Mouse (Mus musculus) embryonic facial prominence, embryonic 13.5 days (tissue): ENCODE measurements around the gene Izumo4. TPM values are rescaled to one million over a fixed set of nuclear protein-coding genes. Genes with fewer than 3 reads are reported as not detected.
A peak's percentile ranks its signal among the peaks of the same experiment; 100 is the strongest.

Source experiments
- ATAC-seq: fragments of 200-750 bp; cut with Nextera tagmentation; 2 replicates; pipeline ENCODE4 v1.8.0; 2017; ENCODE audit warnings: low read depth; ENCODE audit not compliant: insufficient number of reproducible peaks, insufficient read depth, low FRiP score, low TSS enrichment
- H3K27ac ChIP-seq: fragments of 300-500 bp; sonication (generic); 2 replicates; pipeline ENCODE4 v1.5.1; 2015; ENCODE audit warnings: moderate library complexity, mild to moderate bottlenecking, inconsistent platforms
- H3K27me3 ChIP-seq: fragments of 300-500 bp; sonication (generic); 2 replicates; pipeline ENCODE4 v1.6.1; 2015; ENCODE audit warnings: mild to moderate bottlenecking, inconsistent platforms
- H3K36me3 ChIP-seq: fragments of 300-500 bp; sonication (generic); 2 replicates; pipeline ENCODE4 v1.6.1; 2015; ENCODE audit warnings: mild to moderate bottlenecking, inconsistent platforms
- H3K4me1 ChIP-seq: fragments of 300-500 bp; sonication (generic); 2 replicates; pipeline ENCODE4 v1.6.1; 2015; ENCODE audit warnings: inconsistent platforms
- H3K4me2 ChIP-seq: fragments of 300-500 bp; sonication (generic); 2 replicates; pipeline ENCODE4 v1.6.1; 2015; ENCODE audit warnings: moderate library complexity, mild to moderate bottlenecking, inconsistent platforms
- H3K4me3 ChIP-seq: fragments of 300-500 bp; sonication (generic); 2 replicates; pipeline ENCODE4 v1.5.1; 2015; ENCODE audit warnings: mild to moderate bottlenecking, inconsistent platforms
- H3K9ac ChIP-seq: fragments of 300-500 bp; sonication (generic); 2 replicates; pipeline ENCODE4 v1.6.1; 2015; ENCODE audit warnings: mild to moderate bottlenecking, inconsistent platforms
- H3K9me3 ChIP-seq: fragments of 300-500 bp; sonication (generic); 2 replicates; pipeline ENCODE4 v1.6.1; 2016; ENCODE audit warnings: inconsistent platforms
- WGBS: fragments of 180-500 bp; shearing (Covaris S2); methylation state at CpG from one replicate; pipeline ENCODE4 v1.1.7; 2015; ENCODE audit warnings: mixed read lengths; 5-methylcytosine and 5-hydroxymethylcytosine counted together
- polyA plus RNA-seq: library from polyadenylated mRNA; unstranded; fragments of >200 nt; fragmentation: Nextera tagmentation; extraction: Ambion mirVana; gene quantifications from 2 replicates; pipeline ENCODE4 v1.2.1, GENCODE M21; 2015

Gene Izumo4
- polyA plus RNA-seq, 1 experiment from 2014 or later, result 29.2 TPM

DNA sequence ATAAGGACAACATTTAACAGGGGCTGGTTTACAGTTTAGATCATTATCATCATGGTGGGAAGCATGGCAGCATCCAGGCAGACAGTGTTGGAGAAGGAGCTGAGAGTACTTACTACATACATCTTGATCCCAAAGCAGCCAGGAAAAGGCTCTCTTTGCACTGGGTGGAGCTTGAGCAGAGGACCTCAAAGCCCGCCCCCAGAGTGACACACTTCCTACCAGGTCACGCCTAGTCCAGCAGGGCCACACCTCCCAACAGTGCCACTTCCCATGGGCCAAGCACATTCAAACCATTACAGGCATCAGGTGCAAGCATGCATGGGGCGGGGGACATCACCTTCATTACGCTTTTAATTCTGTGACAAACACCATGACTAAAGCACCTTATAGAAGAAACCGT lies 42.3 kb downstream of the Izumo4 start:
- H3K27ac ChIP-seq, result no peak overlapping the region
- H3K4me2 ChIP-seq, result no peak overlapping the region
- 43% methylated on average over 5 of the region's 5 CpGs for WGBS
- H3K4me3 ChIP-seq, result no peak overlapping the region
- H3K36me3 ChIP-seq, result no peaks in the 10 kb centered on the region; the same call in 1 of the 2 replicates
- H3K27me3 ChIP-seq, result no peaks in the 10 kb centered on the region
- H3K4me1 ChIP-seq, result peaks cover 23% of the 10 kb centered on the region
- ATAC-seq, result no peak
- no peak overlapping the region for H3K9ac ChIP-seq
- H3K9me3 ChIP-seq, result no peaks in the 10 kb centered on the region

DNA sequence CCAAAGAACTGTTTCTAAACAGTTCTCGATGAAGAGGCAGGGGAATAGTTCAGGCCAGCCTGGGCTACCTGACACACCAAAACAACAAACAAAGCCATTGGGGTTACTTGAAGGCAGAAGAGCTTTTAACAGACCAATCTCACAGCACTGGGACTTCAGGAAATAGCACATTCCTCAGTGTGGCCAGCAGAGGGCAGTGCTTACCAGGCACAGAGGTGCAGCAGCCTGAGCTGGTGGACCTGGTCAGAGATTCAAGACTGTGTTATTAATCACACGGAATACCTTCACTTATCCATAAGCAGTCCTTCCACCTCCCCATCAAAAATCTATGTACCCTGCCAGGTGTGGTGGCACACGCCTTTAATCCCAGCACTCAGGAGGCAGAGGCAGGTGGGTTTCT lies 45.4 kb downstream of the Izumo4 start:
- H3K4me1 ChIP-seq, result peaks cover 16% of the 10 kb centered on the region
- H3K9ac ChIP-seq, result no peak overlapping the region
- ATAC-seq, result no peak
- H3K27ac ChIP-seq, result no peak overlapping the region
- 18% methylated on average over 3 of the region's 3 CpGs for WGBS
- H3K27me3 ChIP-seq, result no peaks in the 10 kb centered on the region
- no peaks in the 10 kb centered on the region for H3K36me3 ChIP-seq
- no peak overlapping the region for H3K4me2 ChIP-seq
- H3K9me3 ChIP-seq, result no peaks in the 10 kb centered on the region
- H3K4me3 ChIP-seq, result no peak overlapping the region

DNA sequence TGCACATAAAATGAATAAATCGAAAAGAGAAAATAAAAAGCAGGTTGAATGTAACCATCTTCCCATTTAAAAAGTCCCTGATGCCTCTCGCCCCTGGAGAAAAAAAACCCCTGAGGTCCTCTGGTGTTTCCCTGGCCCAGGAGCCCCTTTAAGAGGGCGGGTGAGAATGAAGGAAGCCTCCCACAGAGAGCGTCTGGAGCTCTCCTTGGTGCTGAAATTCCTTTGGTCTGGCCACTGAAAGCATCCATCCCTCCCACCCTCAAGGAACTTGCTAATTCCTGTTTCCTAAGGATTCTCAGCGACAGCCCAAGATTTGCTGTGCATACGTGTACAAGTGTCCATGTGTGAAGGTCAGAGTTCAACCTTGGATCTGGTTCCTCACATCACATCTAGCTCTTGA lies 46.6 kb downstream of the Izumo4 start:
- Histone ChIP-seq H3K4me3 (no peak overlapping the region), H3K4me1 (peaks cover 15% of the 10 kb centered on the region), H3K9ac (no peak overlapping the region), H3K27ac (no peak overlapping the region), H3K4me2 (no peak overlapping the region), H3K27me3 (no peaks in the 10 kb centered on the region), H3K36me3 (no peaks in the 10 kb centered on the region), H3K9me3 (no peaks in the 10 kb centered on the region)
- ATAC-seq, result no peak
- 9% methylated on average over 6 of the region's 6 CpGs for WGBS

DNA sequence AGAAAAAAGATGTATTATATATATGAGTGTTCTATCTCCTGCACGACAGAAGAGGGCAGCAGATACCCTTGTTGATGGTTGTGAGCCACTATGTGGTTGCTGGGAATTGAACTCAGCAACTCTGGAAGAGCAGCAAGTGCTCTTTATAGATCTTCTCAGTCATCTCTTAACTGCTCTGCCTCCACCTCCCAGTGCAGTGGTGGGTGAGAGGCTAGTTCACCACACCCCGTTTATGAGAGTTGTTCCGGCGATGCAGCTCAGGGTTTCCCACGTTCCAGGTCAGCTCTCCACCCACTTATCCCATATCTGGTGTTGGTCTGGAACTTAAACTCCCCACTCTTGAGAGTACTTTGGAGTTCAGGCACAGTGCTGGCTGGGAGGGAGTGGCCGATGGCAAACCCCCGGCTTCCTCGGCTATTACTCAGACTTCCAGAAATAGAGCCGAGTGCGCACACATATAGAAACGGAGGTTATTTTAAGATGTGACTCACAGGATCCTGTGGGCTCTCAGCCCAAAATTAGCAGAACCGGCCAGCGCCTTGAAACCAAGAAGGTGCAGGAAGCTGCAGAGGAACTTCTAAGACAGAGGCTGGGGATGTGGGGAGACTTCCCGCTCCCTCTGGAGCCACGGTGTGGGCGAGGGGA lies 49.3 kb downstream of the Izumo4 start:
- whole genome bisulfite sequencing, result 12% methylated on average over 16 of the region's 16 CpGs
- peaks cover 22% of the 10 kb centered on the region for H3K4me1 ChIP-seq
- no peaks in the 10 kb centered on the region for H3K36me3 ChIP-seq
- peak overlapping the region; percentile 26 for H3K4me3 ChIP-seq
- no peaks in the 10 kb centered on the region for H3K27me3 ChIP-seq
- H3K27ac ChIP-seq, result peak overlapping the region; percentile 57
- H3K9me3 ChIP-seq, result no peaks in the 10 kb centered on the region
- ATAC-seq, result no peak
- peak overlapping the region; percentile 46; the same call in 1 of the 2 replicates for H3K9ac ChIP-seq
- peak overlapping the region; percentile 55 for H3K4me2 ChIP-seq

DNA sequence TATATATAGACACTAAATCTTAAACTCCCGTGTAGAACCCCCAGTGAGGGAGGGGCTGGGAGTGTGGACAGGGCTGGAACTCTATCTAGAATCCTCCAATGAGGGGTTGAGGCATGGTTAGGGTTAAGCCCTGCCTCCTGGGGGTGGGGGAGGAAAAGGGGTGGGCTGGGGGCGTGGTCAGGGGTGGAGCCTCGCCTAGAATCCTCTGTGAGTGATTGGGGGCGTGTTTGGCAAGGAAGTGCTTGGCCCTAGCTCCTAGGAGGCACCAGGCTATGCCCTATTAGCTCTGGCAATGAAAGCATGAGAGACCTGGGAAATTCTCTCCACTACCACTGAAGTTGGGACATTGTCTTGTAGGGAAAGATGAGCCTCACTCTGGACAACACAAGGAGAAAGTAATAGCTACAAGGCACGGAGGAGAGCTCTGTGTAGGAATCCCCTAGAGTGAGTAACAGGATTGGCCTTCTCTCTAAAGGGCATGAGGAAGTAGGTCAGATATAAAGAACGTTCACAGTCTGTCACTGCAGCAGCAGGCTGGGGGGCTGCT lies 50.2 kb downstream of the Izumo4 start:
- peak; percentile 33; the same call in 1 of the 2 replicates for ATAC-seq
- H3K36me3 ChIP-seq, result no peaks in the 10 kb centered on the region
- H3K27me3 ChIP-seq, result no peaks in the 10 kb centered on the region
- peak overlapping the region; percentile 55 for H3K4me2 ChIP-seq
- H3K4me1 ChIP-seq, result peaks cover 30% of the 10 kb centered on the region
- no peaks in the 10 kb centered on the region for H3K9me3 ChIP-seq
- peak overlapping the region; percentile 57; the same call in 1 of the 2 replicates for H3K27ac ChIP-seq
- 7% methylated on average over 6 of the region's 6 CpGs for WGBS
- H3K4me3 ChIP-seq, result peak overlapping the region; percentile 26
- 0 out of 2 replicates have a peak overlapping the region, but pooled peaks have one; percentile 46 for H3K9ac ChIP-seq

DNA sequence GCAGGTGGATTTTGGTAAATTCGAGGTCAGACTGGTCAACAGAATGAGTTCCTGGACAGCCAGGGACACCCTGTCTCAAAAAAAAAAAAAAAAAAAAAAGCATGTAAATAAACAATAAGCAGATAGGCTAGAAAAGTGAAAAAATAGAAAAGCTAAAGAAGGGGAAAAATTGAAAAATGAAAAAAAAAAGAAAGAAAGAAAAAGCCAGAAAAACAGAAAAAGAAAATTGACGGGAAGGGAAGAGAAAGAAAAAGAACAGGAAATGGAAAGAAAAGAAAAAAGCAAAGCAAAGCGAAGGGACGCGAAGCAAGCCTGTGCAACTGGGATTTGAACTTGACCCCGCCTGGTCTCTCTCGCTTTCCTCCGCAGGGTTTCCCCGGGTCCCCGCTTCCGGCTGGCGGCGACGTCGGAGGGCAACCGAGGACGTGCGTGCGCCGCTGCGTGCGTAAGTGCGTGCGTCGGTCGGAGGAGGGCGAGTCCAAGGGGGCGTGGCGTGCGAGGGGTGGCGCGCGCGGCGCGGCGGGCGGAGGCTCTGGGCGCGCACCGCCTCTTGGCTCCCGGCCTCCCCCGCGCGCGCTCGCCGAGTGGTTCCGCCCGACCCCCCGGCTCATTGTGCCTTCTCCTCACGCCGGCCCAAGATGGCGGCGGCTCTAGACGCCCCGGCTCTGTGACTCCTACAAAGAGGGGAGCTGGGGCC lies 52.8 kb downstream of the Izumo4 start, which contains the start of gene Dot1l:
Gene Dot1l, plus strand, starts transcription at position 613 of the 697 bp plus-strand sequence.
- ATAC-seq, result peak; percentile 85
- Histone ChIP-seq H3K4me3 (peak within 1 kb of the TSS; percentile 95), H3K36me3 (no peaks in the 10 kb centered on the region), H3K4me2 (peak within 1 kb of the TSS; percentile 96), H3K4me1 (peaks cover 44% of the 10 kb centered on the region), H3K27me3 (no peaks in the 10 kb centered on the region), H3K9me3 (no peaks in the 10 kb centered on the region), H3K9ac (peak within 1 kb of the TSS; percentile 96), H3K27ac (peak within 1 kb of the TSS; percentile 87)
- 1% methylated on average over 57 of the region's 57 CpGs for WGBS

Other genes with a start within 250 kb of the Izumo4 start
- not detected in 2 replicates for gene Onecut3, start 207.3 kb upstream of the Izumo4 start, polyA plus RNA-seq
- gene Atp8b3, start 163.1 kb upstream of the Izumo4 start, polyA plus RNA-seq, result 0.04 and 0.28 TPM in 2 replicates
- gene Rexo1, start 140.6 kb upstream of the Izumo4 start, polyA plus RNA-seq, result 25.9 and 31.3 TPM in 2 replicates
- gene Klf16, start 124.9 kb upstream of the Izumo4 start, polyA plus RNA-seq, result 9.5 and 12.0 TPM in 2 replicates
- gene Abhd17a, start 111.8 kb upstream of the Izumo4 start, polyA plus RNA-seq, result 84.6 and 85.3 TPM in 2 replicates
- gene Scamp4, start 99.3 kb upstream of the Izumo4 start, polyA plus RNA-seq, result 79.6 and 95.1 TPM in 2 replicates
- 5.9 and 9.1 TPM in 2 replicates for gene Adat3, start 99.3 kb upstream of the Izumo4 start, polyA plus RNA-seq
- gene Gm49322, start 96.2 kb upstream of the Izumo4 start, polyA plus RNA-seq, result 4.3 and 4.6 TPM in 2 replicates
- 131 and 169 TPM in 2 replicates for gene Csnk1g2, start 79.3 kb upstream of the Izumo4 start, polyA plus RNA-seq
- gene Btbd2, start 45.1 kb upstream of the Izumo4 start, polyA plus RNA-seq, result 76.8 and 82.4 TPM in 2 replicates
- gene Mknk2, start 24.1 kb upstream of the Izumo4 start, polyA plus RNA-seq, result 78.3 and 86.3 TPM in 2 replicates
- gene Mob3a, start 207 bp upstream of the Izumo4 start, polyA plus RNA-seq, result 45.8 and 46.3 TPM in 2 replicates
- gene Ap3d1, start 40.1 kb downstream of the Izumo4 start, polyA plus RNA-seq, result 73.3 and 73.5 TPM in 2 replicates
- 17.9 and 18.5 TPM in 2 replicates for gene Dot1l, start 53.0 kb downstream of the Izumo4 start, polyA plus RNA-seq
- 75.6 and 78.9 TPM in 2 replicates for gene Sf3a2, start 96.0 kb downstream of the Izumo4 start, polyA plus RNA-seq
- gene Plekhj1, start 96.4 kb downstream of the Izumo4 start, polyA plus RNA-seq, result 118 and 125 TPM in 2 replicates
- not detected in 2 replicates for gene Amh, start 103.1 kb downstream of the Izumo4 start, polyA plus RNA-seq
- gene Jsrp1, start 111.3 kb downstream of the Izumo4 start, polyA plus RNA-seq, result 0.76 and 2.2 TPM in 2 replicates
- 1,868 and 1,916 TPM in 2 replicates for gene Oaz1, start 124.5 kb downstream of the Izumo4 start, polyA plus RNA-seq
- 1.9 and 2.0 TPM in 2 replicates for gene Lingo3, start 141.9 kb downstream of the Izumo4 start, polyA plus RNA-seq
- gene Lsm7, start 153.0 kb downstream of the Izumo4 start, polyA plus RNA-seq, result 313 and 339 TPM in 2 replicates
- 49.3 and 54.5 TPM in 2 replicates for gene Sppl2b, start 153.1 kb downstream of the Izumo4 start, polyA plus RNA-seq
- not detected in 2 replicates for gene Tmprss9, start 169.7 kb downstream of the Izumo4 start, polyA plus RNA-seq
- 317 and 358 TPM in 2 replicates for gene Timm13, start 198.8 kb downstream of the Izumo4 start, polyA plus RNA-seq
- 51.5 and 63.4 TPM in 2 replicates for gene Lmnb2, start 216.1 kb downstream of the Izumo4 start, polyA plus RNA-seq
- 29.0 and 29.9 TPM in 2 replicates for gene Gadd45b, start 227.9 kb downstream of the Izumo4 start, polyA plus RNA-seq